Mouse (Mus musculus) kidney, embryonic 16.5 days (tissue): ENCODE measurements around the gene Adamts16. TPM values are rescaled to one million over a fixed set of nuclear protein-coding genes. Genes with fewer than 3 reads are reported as not detected.

Experiments
- ATAC-seq: fragments of 200-750 bp; cut with Nextera tagmentation; 2 replicates; pipeline ENCODE4 v1.8.0; 2017; ENCODE audit warnings: moderate TSS enrichment; ENCODE audit not compliant: low FRiP score, low TSS enrichment
- H3K27ac ChIP-seq: fragments of 300-500 bp; sonication (generic); 2 replicates; pipeline ENCODE4 v1.5.1; 2014; ENCODE audit warnings: low read length
- H3K27me3 ChIP-seq: fragments of 300-500 bp; sonication (generic); 2 replicates; pipeline ENCODE4 v1.6.1; 2014; ENCODE audit warnings: low read length, control low read depth, mixed read lengths; ENCODE audit not compliant: insufficient read depth
- H3K36me3 ChIP-seq: fragments of 300-500 bp; sonication (generic); 2 replicates; pipeline ENCODE4 v1.6.1; 2014; ENCODE audit warnings: low read length, control low read depth, mixed read lengths; ENCODE audit not compliant: insufficient read depth
- H3K4me1 ChIP-seq: fragments of 300-500 bp; sonication (generic); 2 replicates; pipeline ENCODE4 v1.6.1; 2014; ENCODE audit warnings: low read length, control low read depth, mixed read lengths; ENCODE audit not compliant: insufficient read depth
- H3K4me2 ChIP-seq: fragments of 300-500 bp; sonication (generic); replicated peaks from 2 replicates; pipeline ENCODE4 v1.6.1; 2014; ENCODE audit warnings: low read depth, low read length
- H3K4me3 ChIP-seq: fragments of 300-500 bp; sonication (generic); 2 replicates; pipeline ENCODE4 v1.5.1; 2014; ENCODE audit warnings: mild to moderate bottlenecking, low read length
- H3K9ac ChIP-seq: fragments of 300-500 bp; sonication (generic); replicated peaks from 2 replicates; pipeline ENCODE4 v1.6.1; 2014; ENCODE audit warnings: low read length
- H3K9me3 ChIP-seq: fragments of 300-500 bp; sonication (generic); 2 replicates; pipeline ENCODE4 v1.6.1; 2016; ENCODE audit warnings: low read length, control low read depth
- WGBS: fragments of 180-500 bp; shearing (Covaris S2); extraction: QIAGEN DNeasy Blood & Tissue Kit; methylation state at CpG from one replicate; pipeline ENCODE4 v1.1.7; 2014; 5-methylcytosine and 5-hydroxymethylcytosine counted together
- polyA plus RNA-seq: library from polyadenylated mRNA; unstranded; fragments of >200 nt; fragmentation: Nextera tagmentation; extraction: Ambion mirVana; gene quantifications from 2 replicates; pipeline ENCODE4 v1.2.1, GENCODE M21; 2015

Gene Adamts16
- polyA plus RNA-seq, 1 experiment from 2014 or later: 19.6 TPM

- Histone ChIP-seq H3K4me2 (0 out of 2 replicates have a peak overlapping the region, but pooled peaks have one; percentile 4), H3K4me3 (no peak overlapping the region), H3K36me3 (peaks cover 15% of the 10 kb centered on the region; the same call in 1 of the 2 replicates), H3K9me3 (no peaks in the 10 kb centered on the region), H3K4me1 (peaks cover 18% of the 10 kb centered on the region), H3K9ac (no peak overlapping the region), H3K27me3 (peaks cover 9% of the 10 kb centered on the region; the same call in 1 of the 2 replicates), H3K27ac (no peak overlapping the region)
- 66% methylated on average over 5 of the region's 5 CpGs for WGBS
- no peak for ATAC-seq
Measured at GRCm38 (mm10) chr13:70837571-70837970, 4.0 kb downstream of the Adamts16 start.

GRCm38 (mm10) chr13:70836246-70836645 lies 5.4 kb downstream of the Adamts16 start:
- no peak for ATAC-seq
- Histone ChIP-seq H3K36me3 (peaks cover 15% of the 10 kb centered on the region; the same call in 1 of the 2 replicates), H3K4me1 (peaks cover 18% of the 10 kb centered on the region), H3K27me3 (peaks cover 4% of the 10 kb centered on the region; the same call in 1 of the 2 replicates), H3K4me2 (no peak overlapping the region), H3K9ac (no peak overlapping the region), H3K27ac (no peak overlapping the region), H3K4me3 (no peak overlapping the region), H3K9me3 (no peaks in the 10 kb centered on the region)
- 59% methylated on average over 7 of the region's 7 CpGs for WGBS

GRCm38 (mm10) chr13:70832593-70833138 lies 8.9 kb downstream of the Adamts16 start:
- 74% methylated on average over 6 of the region's 6 CpGs for WGBS
- H3K36me3 ChIP-seq: peaks cover 15% of the 10 kb centered on the region; the same call in 1 of the 2 replicates
- peaks cover 11% of the 10 kb centered on the region for H3K4me1 ChIP-seq
- H3K9me3 ChIP-seq: no peaks in the 10 kb centered on the region
- ATAC-seq: no peak
- H3K9ac ChIP-seq: no peak overlapping the region
- H3K4me2 ChIP-seq: no peak overlapping the region
- no peak overlapping the region for H3K4me3 ChIP-seq
- no peaks in the 10 kb centered on the region for H3K27me3 ChIP-seq
- no peak overlapping the region for H3K27ac ChIP-seq

GRCm38 (mm10) chr13:70831041-70831440 lies 10.6 kb downstream of the Adamts16 start:
- H3K9ac ChIP-seq: no peak overlapping the region
- no peak for ATAC-seq
- peaks cover 15% of the 10 kb centered on the region; the same call in 1 of the 2 replicates for H3K36me3 ChIP-seq
- no peaks in the 10 kb centered on the region for H3K27me3 ChIP-seq
- H3K4me2 ChIP-seq: no peak overlapping the region
- H3K4me1 ChIP-seq: peaks cover 3% of the 10 kb centered on the region
- H3K27ac ChIP-seq: no peak overlapping the region
- no peaks in the 10 kb centered on the region for H3K9me3 ChIP-seq
- 56% methylated on average over 4 of the region's 4 CpGs for WGBS
- H3K4me3 ChIP-seq: no peak overlapping the region

- Histone ChIP-seq H3K9me3 (no peaks in the 10 kb centered on the region), H3K27me3 (no peaks in the 10 kb centered on the region), H3K4me1 (0 out of 2 replicates have a peak, but pooled peaks cover 2% of the 10 kb centered on the region), H3K27ac (no peak overlapping the region), H3K4me3 (no peak overlapping the region), H3K4me2 (no peak overlapping the region), H3K36me3 (no peaks in the 10 kb centered on the region), H3K9ac (no peak overlapping the region)
- 61% methylated on average over 4 of the region's 4 CpGs for WGBS
- no peak for ATAC-seq
Measured at GRCm38 (mm10) chr13:70827507-70827906, 14.1 kb downstream of the Adamts16 start.

- no peaks in the 10 kb centered on the region; the same call in 1 of the 2 replicates for H3K36me3 ChIP-seq
- H3K27me3 ChIP-seq: no peaks in the 10 kb centered on the region
- H3K27ac ChIP-seq: no peak overlapping the region
- no peak overlapping the region for H3K4me3 ChIP-seq
- no peak for ATAC-seq
- H3K9me3 ChIP-seq: no peaks in the 10 kb centered on the region
- H3K9ac ChIP-seq: no peak overlapping the region
- no peak overlapping the region for H3K4me2 ChIP-seq
- 0 out of 2 replicates have a peak, but pooled peaks cover 2% of the 10 kb centered on the region for H3K4me1 ChIP-seq
- WGBS: 28% methylated on average over 5 of the region's 5 CpGs
Measured at GRCm38 (mm10) chr13:70825265-70825664, 16.3 kb downstream of the Adamts16 start.

GRCm38 (mm10) chr13:70823757-70824156 lies 17.9 kb downstream of the Adamts16 start:
- Histone ChIP-seq H3K36me3 (peaks cover 2% of the 10 kb centered on the region), H3K4me3 (no peak overlapping the region), H3K27me3 (no peaks in the 10 kb centered on the region), H3K9me3 (no peaks in the 10 kb centered on the region), H3K9ac (no peak overlapping the region), H3K4me1 (0 out of 2 replicates have a peak, but pooled peaks cover 2% of the 10 kb centered on the region), H3K4me2 (no peak overlapping the region), H3K27ac (no peak overlapping the region)
- WGBS: 28% methylated on average over 8 of the region's 8 CpGs
- ATAC-seq: no peak

GRCm38 (mm10) chr13:70818982-70819381 lies 22.6 kb downstream of the Adamts16 start:
- Histone ChIP-seq H3K27ac (no peak overlapping the region), H3K9ac (no peak overlapping the region), H3K9me3 (no peaks in the 10 kb centered on the region), H3K4me1 (no peaks in the 10 kb centered on the region), H3K27me3 (no peaks in the 10 kb centered on the region), H3K4me2 (no peak overlapping the region), H3K36me3 (peaks cover 7% of the 10 kb centered on the region), H3K4me3 (no peak overlapping the region)
- 63% methylated on average over 5 of the region's 5 CpGs for WGBS
- no peak for ATAC-seq

GRCm38 (mm10) chr13:70814423-70814822 lies 27.2 kb downstream of the Adamts16 start:
- Histone ChIP-seq H3K27me3 (no peaks in the 10 kb centered on the region), H3K4me1 (no peaks in the 10 kb centered on the region), H3K9ac (no peak overlapping the region), H3K4me2 (no peak overlapping the region), H3K4me3 (no peak overlapping the region), H3K9me3 (no peaks in the 10 kb centered on the region), H3K27ac (no peak overlapping the region), H3K36me3 (peaks cover 7% of the 10 kb centered on the region; the same call in 1 of the 2 replicates)
- ATAC-seq: peak; percentile 61
- 8% methylated on average over 3 of the region's 3 CpGs for WGBS

GRCm38 (mm10) chr13:70805506-70805905 lies 36.1 kb downstream of the Adamts16 start:
- Histone ChIP-seq H3K9ac (no peak overlapping the region), H3K27me3 (no peaks in the 10 kb centered on the region), H3K4me3 (no peak overlapping the region), H3K4me1 (peaks cover 16% of the 10 kb centered on the region), H3K9me3 (no peaks in the 10 kb centered on the region), H3K36me3 (no peaks in the 10 kb centered on the region), H3K27ac (peak overlapping the region; percentile 34; the same call in 1 of the 2 replicates), H3K4me2 (no peak overlapping the region)
- no peak for ATAC-seq
- WGBS: 91% methylated on average over 3 of the region's 3 CpGs
